Mouse (Mus musculus) kidney, adult 18-20 months (tissue): ENCODE results near the gene Znhit1.

Source experiments
- DNase-seq: peaks from one replicate; pipeline ENCODE4 v3.0.0; 2021

The Znhit1 gene

GRCm38 (mm10) chr5:136984828-136985227 is 3.0 kb downstream of the Znhit1 start:
- no peak for DNase-seq

GRCm38 (mm10) chr5:136982338-136982930 is 5.4 kb downstream of the Znhit1 start:
- DNase-seq, result peak; percentile 55

- DNase-seq, result no peak
These were observed 6.8 kb downstream of the Znhit1 start for GRCm38 (mm10) chr5:136980974-136981373.

GRCm38 (mm10) chr5:136979762-136980161 is 8.1 kb downstream of the Znhit1 start:
- DNase-seq, result no peak

- no peak for DNase-seq
These were observed 10.1 kb downstream of the Znhit1 start for GRCm38 (mm10) chr5:136977769-136978168.

GRCm38 (mm10) chr5:136973670-136974069 is 14.2 kb downstream of the Znhit1 start:
- no peak for DNase-seq

- DNase-seq, result peak; percentile 88
These were observed 17.1 kb downstream of the Znhit1 start for GRCm38 (mm10) chr5:136970703-136971102.

GRCm38 (mm10) chr5:136967592-136967991 is 20.2 kb downstream of the Znhit1 start:
- DNase-seq, result peak; percentile 79

- DNase-seq, result peak; percentile 37
These were observed 20.9 kb downstream of the Znhit1 start for GRCm38 (mm10) chr5:136966861-136967455.

GRCm38 (mm10) chr5:136966331-136966730 is 21.5 kb downstream of the Znhit1 start, which contains the start of gene Cldn15:
Cldn15 (plus strand) TSS chr5:136966616.
- DNase-seq, result peak; percentile 65

GRCm38 (mm10) chr5:136965686-136966085 is 22.1 kb downstream of the Znhit1 start:
- peak; percentile 47 for DNase-seq

- DNase-seq, result no peak
These were observed 22.6 kb downstream of the Znhit1 start for GRCm38 (mm10) chr5:136965210-136965609.

GRCm38 (mm10) chr5:136962966-136963540 is 24.8 kb downstream of the Znhit1 start:
- peak; percentile 39 for DNase-seq

- peak; percentile 88 for DNase-seq
These were observed 25.3 kb downstream of the Znhit1 start for GRCm38 (mm10) chr5:136962501-136962900.

- DNase-seq, result peak; percentile 97
These were observed 25.8 kb downstream of the Znhit1 start for GRCm38 (mm10) chr5:136961983-136962461.

GRCm38 (mm10) chr5:136961334-136961982 is 26.4 kb downstream of the Znhit1 start:
- no peak for DNase-seq

GRCm38 (mm10) chr5:136960053-136960452 is 27.8 kb downstream of the Znhit1 start:
- peak; percentile 65 for DNase-seq

GRCm38 (mm10) chr5:136958991-136959605 is 28.7 kb downstream of the Znhit1 start:
- DNase-seq, result peak; percentile 77

- DNase-seq, result no peak
These were observed 30.6 kb downstream of the Znhit1 start for GRCm38 (mm10) chr5:136957250-136957649.

- no peak for DNase-seq
These were observed 32.2 kb downstream of the Znhit1 start for GRCm38 (mm10) chr5:136955622-136956021.

- DNase-seq, result peak; percentile 38
These were observed 34.3 kb downstream of the Znhit1 start for GRCm38 (mm10) chr5:136953440-136953951.

GRCm38 (mm10) chr5:136953015-136953414 is 34.8 kb downstream of the Znhit1 start, which contains the start of gene Fis1:
Fis1 (plus strand) TSS chr5:136953275.
- peak; percentile 94 for DNase-seq

- no peak for DNase-seq
These were observed 35.7 kb downstream of the Znhit1 start for GRCm38 (mm10) chr5:136952153-136952552.
